Mouse (Mus musculus) G1E (cell line): ENCODE measurements around the gene Ano3. TPM values are rescaled to one million over a fixed set of nuclear protein-coding genes. Genes with fewer than 3 reads are reported as not detected.

Experiments used
- ATAC-seq: 2 replicates; pipeline ENCODE4 v1.8.0; 2016; ENCODE audit warnings: mild to moderate bottlenecking; ENCODE audit not compliant: insufficient number of reproducible peaks, poor library complexity, low FRiP score, severe bottlenecking; ENCODE audit errors: extremely low read depth
- DNase-seq: peaks from one replicate; pipeline ENCODE4 v3.0.0; 2012; ENCODE audit warnings: low spot score
- H3K27me3 ChIP-seq: 2 replicates; pipeline ENCODE4 v1.6.1; 2012; ENCODE audit warnings: mild to moderate bottlenecking, low read length, inconsistent platforms; ENCODE audit not compliant: insufficient read depth
- H3K36me3 ChIP-seq: replicated peaks from 2 replicates; pipeline ENCODE3; 2012; ENCODE audit warnings: mild to moderate bottlenecking, inconsistent platforms
- H3K4me1 ChIP-seq: 2 replicates; pipeline ENCODE4 v1.6.1; 2012; ENCODE audit warnings: low read depth, low read length, inconsistent platforms, mixed read lengths; ENCODE audit not compliant: insufficient read depth
- H3K4me3 ChIP-seq: 2 replicates; pipeline ENCODE4 v1.5.1; 2012; ENCODE audit warnings: low read depth, mild to moderate bottlenecking, inconsistent platforms, low read length, moderate library complexity, mixed read lengths
- H3K9me3 ChIP-seq: replicated peaks from 2 replicates; pipeline ENCODE4 v1.6.1; 2012; ENCODE audit warnings: inconsistent platforms
- CTCF ChIP-seq: IDR thresholded peaks from 2 replicates; pipeline ENCODE4 v1.5.1; 2012; ENCODE audit warnings: low read depth, low read length, inconsistent platforms, mixed read lengths
- GATA1 ChIP-seq: IDR thresholded peaks from 2 replicates; pipeline ENCODE4 v1.6.1; 2012; ENCODE audit warnings: borderline replicate concordance, low read length, inconsistent platforms, mixed read lengths
- GATA2 ChIP-seq: IDR thresholded peaks from 2 replicates; pipeline ENCODE4 v1.6.1; 2012; ENCODE audit warnings: low read depth, low read length, inconsistent platforms, borderline replicate concordance
- POLR2AphosphoS5 ChIP-seq: IDR thresholded peaks from 2 replicates; pipeline ENCODE4 v1.6.1; 2012; ENCODE audit warnings: low read depth, low read length, inconsistent platforms; ENCODE audit not compliant: insufficient replicate concordance
- TAL1 ChIP-seq: conservative IDR thresholded peaks from 2 replicates; pipeline ENCODE4 v1.6.1; 2012; ENCODE audit warnings: low read depth, low read length, inconsistent platforms, mixed read lengths
- polyA plus RNA-seq: library from polyadenylated mRNA; stranded (reverse); fragments of >175 nt; gene quantifications from 2 replicates; pipeline ENCODE4 v1.2.3, GENCODE M21; 2012
- total RNA-seq, 2 experiments: library from RNA; stranded (forward) in 1 of 2; stranded (reverse) in 1 of 2; fragments of 200-1000 nt in 1 of 2; fragments of >200 nt in 1 of 2; fragmentation: Nextera tagmentation in 1 of 2; gene quantifications; 2 replicates each; pipeline ENCODE4 v1.2.3; 2014 to 2017

The Ano3 gene
- total and polyA plus RNA-seq, 3 experiments = 0.02 to 3.7 (median 1.3) TPM

DNA sequence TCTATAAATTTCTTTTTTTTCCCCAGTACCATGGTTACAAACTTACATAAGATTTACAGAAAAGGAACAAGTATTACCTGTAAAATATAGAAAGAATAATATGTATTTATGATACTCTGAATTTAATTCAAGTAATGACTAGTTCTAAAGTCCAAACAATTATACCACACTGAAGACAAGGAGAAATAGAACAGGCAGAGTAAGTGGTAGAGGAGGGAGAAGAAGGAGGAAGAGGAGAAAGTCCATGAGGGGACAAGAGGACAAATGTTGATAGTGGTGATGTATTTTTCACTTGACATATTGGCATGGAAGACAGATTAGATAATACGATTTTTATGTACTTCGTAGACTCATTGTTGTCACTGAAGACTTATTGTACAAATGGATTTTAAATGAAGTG is 19.4 kb upstream of the Ano3 start:
- H3K4me1 ChIP-seq = no peaks in the 10 kb centered on the region
- TF ChIP-seq TAL1 = no peak
- no peak for TF ChIP-seq GATA1
- no peak for TF ChIP-seq GATA2
- no peak for TF ChIP-seq CTCF
- TF ChIP-seq POLR2AphosphoS5 = no peak
- H3K27me3 ChIP-seq = no peaks in the 10 kb centered on the region
- no peaks in the 10 kb centered on the region for H3K9me3 ChIP-seq
- no peaks in the 10 kb centered on the region for H3K36me3 ChIP-seq
- DNase-seq = no peak
- ATAC-seq = no peak
- H3K4me3 ChIP-seq = no peak overlapping the region

DNA sequence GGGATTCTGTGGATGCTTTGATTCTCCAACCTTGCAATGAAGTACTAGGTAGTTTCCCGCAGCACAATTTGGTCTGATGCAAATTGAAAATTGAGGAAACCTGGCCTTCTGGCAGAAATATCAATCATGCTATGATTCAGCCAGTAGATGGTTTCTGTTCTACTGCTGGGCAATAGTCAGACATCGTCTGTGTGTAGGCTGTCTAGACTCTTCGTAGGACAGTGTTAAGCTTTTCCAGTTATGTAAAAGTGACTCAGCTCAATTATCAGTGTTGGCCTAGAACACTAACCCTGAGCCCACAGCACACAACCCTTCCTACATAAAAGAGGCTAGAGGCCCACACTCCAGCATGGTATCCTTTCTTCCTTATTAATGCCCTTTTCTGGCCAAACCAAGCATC is 14.7 kb upstream of the Ano3 start:
- no peaks in the 10 kb centered on the region for H3K4me1 ChIP-seq
- ATAC-seq (no peak), DNase-seq (no peak)
- H3K9me3 ChIP-seq = no peaks in the 10 kb centered on the region
- H3K4me3 ChIP-seq = no peak overlapping the region
- no peaks in the 10 kb centered on the region for H3K36me3 ChIP-seq
- H3K27me3 ChIP-seq = no peaks in the 10 kb centered on the region
- no peak for TF ChIP-seq TAL1
- no peak for TF ChIP-seq GATA2

DNA sequence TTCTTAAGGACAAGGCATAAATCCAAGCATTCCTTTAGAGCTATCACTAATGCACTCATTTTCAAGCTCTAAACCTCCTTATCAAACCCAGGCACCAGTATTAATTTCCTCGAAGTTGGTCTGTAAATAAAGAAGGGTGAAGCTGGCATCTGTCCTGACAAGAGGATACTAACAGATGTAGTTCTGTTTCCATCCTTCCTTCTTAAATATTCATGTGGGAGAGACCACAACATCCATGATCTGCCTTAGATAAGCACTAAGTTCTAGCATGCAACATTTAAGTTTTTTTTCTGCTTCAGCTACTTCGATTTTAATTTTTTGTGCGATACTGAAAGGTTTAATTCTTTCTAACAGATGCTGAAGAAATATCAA is 305 bp downstream of the Ano3 start:
- no peak for ATAC-seq
- no peaks in the 10 kb centered on the region for H3K36me3 ChIP-seq
- TF ChIP-seq GATA2 (no peak), CTCF (no peak)

DNA sequence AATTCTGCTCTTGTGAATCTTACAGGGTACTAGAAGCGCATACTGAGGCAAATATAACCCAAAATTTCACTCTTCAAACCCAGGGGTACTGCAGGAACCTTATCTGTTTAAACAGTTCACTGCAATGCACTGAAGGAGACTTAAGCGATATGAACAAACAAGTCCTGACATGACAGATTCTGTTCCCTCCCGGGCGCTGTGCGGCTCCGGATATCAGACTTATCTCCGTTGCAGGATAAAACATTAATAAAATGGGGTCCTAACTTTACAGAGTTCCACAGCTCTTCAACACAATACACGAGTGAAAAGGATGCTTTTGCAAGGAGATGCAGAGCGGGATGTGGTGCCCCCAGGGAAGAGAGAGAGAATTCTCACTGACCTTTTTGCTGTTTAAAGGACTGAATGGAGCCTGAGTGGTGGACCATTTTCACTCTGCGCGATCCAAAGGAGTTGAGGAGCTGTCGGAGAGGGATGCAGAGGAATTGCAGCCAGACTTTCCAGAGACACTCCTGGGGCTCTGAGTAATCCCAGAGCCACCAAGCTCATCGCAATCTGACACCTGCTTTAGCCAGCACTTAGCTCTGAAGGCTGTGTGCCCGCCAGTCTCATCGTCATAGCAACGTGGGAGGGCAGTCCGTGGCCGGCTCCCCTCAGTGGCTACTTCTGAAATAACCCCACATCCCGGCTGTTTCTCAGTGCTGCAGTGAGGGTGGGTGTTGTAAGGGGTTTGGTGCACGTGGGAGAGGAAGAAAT is 868 bp downstream of the Ano3 start:
- Histone ChIP-seq H3K27me3 (no peaks in the 10 kb centered on the region), H3K36me3 (no peaks in the 10 kb centered on the region), H3K4me1 (peaks cover 9% of the 10 kb centered on the region), H3K4me3 (peak overlapping the region; percentile 64), H3K9me3 (no peaks in the 10 kb centered on the region)
- ATAC-seq (peak; percentile 79), DNase-seq (peak; percentile 1)
- TF ChIP-seq TAL1 = 0 out of 2 replicates have a peak, but pooled peaks have one; percentile 21
- TF ChIP-seq POLR2AphosphoS5 = no peak
- TF ChIP-seq GATA2 = no peak
- TF ChIP-seq CTCF = no peak
- TF ChIP-seq GATA1 = no peak

More for the DNA sequence above, 305 bp downstream of the Ano3 start:
- H3K4me1 ChIP-seq = peaks cover 9% of the 10 kb centered on the region
- no peak for DNase-seq
- no peaks in the 10 kb centered on the region for H3K9me3 ChIP-seq
- H3K27me3 ChIP-seq = no peaks in the 10 kb centered on the region
- peak overlapping the region; percentile 64 for H3K4me3 ChIP-seq

DNA sequence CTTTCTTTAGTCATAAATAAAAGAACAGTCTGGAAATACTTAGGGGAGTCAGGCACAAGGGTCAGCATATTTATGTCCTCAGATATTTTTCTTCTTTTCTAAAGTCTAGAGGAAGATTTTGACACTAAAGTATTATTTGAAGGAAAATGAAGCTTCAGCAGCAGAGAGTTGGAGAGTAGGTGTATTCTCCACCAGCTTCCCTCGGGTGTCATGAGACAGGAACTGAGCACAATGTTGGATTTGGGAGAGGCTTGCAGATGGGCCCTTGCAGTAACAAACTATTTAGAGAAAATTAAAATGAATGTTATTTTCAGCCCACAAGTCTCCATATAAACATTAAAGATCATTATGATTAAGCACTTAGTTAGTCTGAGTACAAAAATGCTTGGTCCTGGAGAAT is 5.6 kb downstream of the Ano3 start:
- ATAC-seq (no peak), DNase-seq (no peak)
- TF ChIP-seq GATA2 (no peak), CTCF (no peak), TAL1 (no peak), GATA1 (no peak), POLR2AphosphoS5 (no peak)
- H3K9me3 ChIP-seq = no peaks in the 10 kb centered on the region
- H3K4me1 ChIP-seq = peaks cover 6% of the 10 kb centered on the region
- H3K36me3 ChIP-seq = no peaks in the 10 kb centered on the region
- no peaks in the 10 kb centered on the region for H3K27me3 ChIP-seq
- H3K4me3 ChIP-seq = no peak overlapping the region

DNA sequence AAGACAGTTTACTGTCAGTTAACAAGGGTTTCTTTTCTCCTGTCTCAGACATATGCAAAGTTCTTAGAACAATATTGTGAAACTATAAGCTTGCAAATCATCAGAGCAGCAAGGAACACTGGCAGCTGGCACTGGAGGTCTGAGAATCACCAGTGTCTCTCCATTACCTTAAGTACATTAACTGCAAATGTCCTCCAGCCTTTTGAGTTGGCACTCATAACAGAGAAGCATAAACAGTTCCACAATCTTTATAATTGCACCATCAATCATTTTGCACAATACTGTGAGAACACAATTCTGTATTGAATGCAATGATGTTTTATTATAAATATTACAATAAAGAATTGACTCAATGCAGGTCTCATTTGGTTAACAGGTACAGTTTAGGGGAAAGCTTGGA is 15.0 kb downstream of the Ano3 start:
- Histone ChIP-seq H3K4me3 (no peak overlapping the region), H3K36me3 (no peaks in the 10 kb centered on the region), H3K9me3 (no peaks in the 10 kb centered on the region), H3K27me3 (no peaks in the 10 kb centered on the region), H3K4me1 (no peaks in the 10 kb centered on the region)
- ATAC-seq = no peak
- no peak for TF ChIP-seq TAL1
- TF ChIP-seq POLR2AphosphoS5 = no peak
- no peak for TF ChIP-seq CTCF
- TF ChIP-seq GATA1 = no peak
- TF ChIP-seq GATA2 = no peak
- no peak for DNase-seq

DNA sequence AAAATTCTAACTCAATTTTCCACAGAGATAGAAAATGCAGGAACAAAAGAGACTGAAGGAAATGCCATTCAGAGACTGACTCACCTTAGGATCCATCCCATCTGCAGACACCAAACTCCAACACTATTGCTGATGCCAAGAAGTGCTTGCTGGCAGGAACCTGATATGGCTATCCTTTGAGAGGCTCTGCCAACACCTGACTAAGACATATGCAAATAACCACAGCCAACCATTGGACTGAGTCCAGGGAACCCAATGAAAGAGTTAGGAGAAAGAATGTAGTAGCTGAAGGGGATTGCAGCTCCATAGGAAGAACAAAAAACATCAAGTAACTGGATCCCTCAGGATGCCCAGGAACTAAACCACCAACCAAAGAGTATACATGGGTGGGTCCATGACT is 21.6 kb downstream of the Ano3 start:
- H3K4me1 ChIP-seq = no peaks in the 10 kb centered on the region
- H3K4me3 ChIP-seq = no peak overlapping the region
- H3K27me3 ChIP-seq = no peaks in the 10 kb centered on the region
- ATAC-seq (no peak), DNase-seq (no peak)
- no peaks in the 10 kb centered on the region for H3K9me3 ChIP-seq
- H3K36me3 ChIP-seq = no peaks in the 10 kb centered on the region
- no peak for TF ChIP-seq GATA2
- TF ChIP-seq CTCF = no peak
- TF ChIP-seq POLR2AphosphoS5 = no peak
- no peak for TF ChIP-seq GATA1
- no peak for TF ChIP-seq TAL1
